Mouse (Mus musculus) testis, adult 2 months (tissue): ENCODE results near the gene Ppfibp1. TPM values are rescaled to one million over a fixed set of nuclear protein-coding genes. Genes with fewer than 3 reads are reported as not detected.

Source experiments
- H3K27ac ChIP-seq: fragments of 200-500 bp; 2 replicates; pipeline ENCODE4 v1.5.1; 2012; ENCODE audit warnings: low read depth, low read length; ENCODE audit not compliant: control insufficient read depth, insufficient read depth
- H3K27me3 ChIP-seq: fragments of 200-500 bp; 2 replicates; pipeline ENCODE4 v1.6.1; 2012; ENCODE audit warnings: mild to moderate bottlenecking, low read length, moderate library complexity; ENCODE audit not compliant: control insufficient read depth, insufficient read depth
- H3K36me3 ChIP-seq: fragments of 200-500 bp; 2 replicates; pipeline ENCODE4 v1.6.1; 2012; ENCODE audit warnings: mild to moderate bottlenecking, low read length; ENCODE audit not compliant: control insufficient read depth, insufficient read depth
- H3K4me1 ChIP-seq: fragments of 200-500 bp; 2 replicates; pipeline ENCODE4 v1.6.1; 2012; ENCODE audit warnings: low read length; ENCODE audit not compliant: control insufficient read depth, insufficient read depth
- H3K4me3 ChIP-seq: fragments of 200-500 bp; 2 replicates; pipeline ENCODE4 v1.5.1; 2012; ENCODE audit warnings: low read depth, mild to moderate bottlenecking, low read length, moderate library complexity, mixed read lengths; ENCODE audit not compliant: control insufficient read depth
- CTCF ChIP-seq: fragments of 200-500 bp; IDR thresholded peaks from 2 replicates; pipeline ENCODE4 v1.5.1; 2012; ENCODE audit warnings: low read depth, mild to moderate bottlenecking, inconsistent platforms, low read length, moderate library complexity; ENCODE audit not compliant: control insufficient read depth, insufficient read depth, insufficient replicate concordance
- POLR2A ChIP-seq: fragments of 200-500 bp; IDR thresholded peaks from 2 replicates; pipeline ENCODE4 v1.6.1; 2012; ENCODE audit warnings: low read depth, mild to moderate bottlenecking, inconsistent platforms, low read length, moderate library complexity; ENCODE audit not compliant: control insufficient read depth
- polyA plus RNA-seq: library from polyadenylated mRNA; depleted of rRNA; stranded (reverse); fragments of >200 nt; gene quantifications from 2 replicates; pipeline ENCODE4 v1.2.3, GENCODE M21; 2012

The Ppfibp1 gene
- polyA plus RNA-seq, 1 experiment, result 10.9 TPM

DNA sequence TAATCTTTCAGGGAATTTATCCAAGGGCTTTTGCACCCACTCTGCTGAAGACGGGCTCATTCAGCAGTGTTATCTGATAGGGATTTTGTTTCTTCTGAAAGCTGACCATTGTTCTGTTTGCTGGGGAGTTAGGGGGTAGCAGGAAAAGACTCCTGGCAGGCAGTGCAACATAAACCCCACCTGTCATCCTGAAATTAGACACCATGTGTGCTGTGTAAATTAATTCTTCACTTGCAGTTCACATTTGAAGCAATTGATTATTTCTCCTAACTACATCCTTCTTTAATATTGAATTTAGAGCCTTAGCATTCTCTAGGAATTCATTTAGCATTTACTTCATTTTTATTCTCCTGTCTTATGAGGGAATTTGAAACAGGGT is 62.2 kb downstream of the Ppfibp1 start:
- no peak for TF ChIP-seq POLR2A
- TF ChIP-seq CTCF, result no peak
- Histone ChIP-seq H3K4me1 (peaks cover 14% of the 10 kb centered on the region), H3K36me3 (no peaks in the 10 kb centered on the region; the same call in none of the 2 replicates), H3K4me3 (no peak overlapping the region), H3K27me3 (no peaks in the 10 kb centered on the region), H3K27ac (no peak overlapping the region)

DNA sequence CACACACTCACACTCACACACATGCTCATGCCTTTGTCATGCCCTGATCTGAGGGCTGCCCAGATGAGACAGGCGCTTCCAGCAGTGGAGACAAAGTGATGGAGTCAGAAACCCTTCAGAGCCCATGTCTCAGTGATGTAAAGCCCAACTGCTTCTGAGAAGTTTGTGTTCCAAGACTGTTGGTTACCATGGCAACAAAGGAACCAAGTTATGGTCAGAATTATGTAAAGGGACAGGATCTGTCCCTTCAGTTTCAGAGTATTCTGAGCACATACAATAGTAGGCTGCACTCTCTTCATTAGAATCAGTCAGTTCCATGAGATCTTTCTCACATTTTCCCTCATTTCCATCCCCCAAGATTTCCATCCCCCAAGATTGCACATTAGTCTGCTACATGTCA is 66.0 kb downstream of the Ppfibp1 start, which contains the start of gene 1700034J05Rik:
Gene 1700034J05Rik (minus strand): TSS at position 165 of the 400 bp plus-strand sequence.
- Histone ChIP-seq H3K27ac (peak within 1 kb of the TSS; percentile 75), H3K4me1 (peaks cover 12% of the 10 kb centered on the region), H3K36me3 (no peaks in the 10 kb centered on the region; the same call in none of the 2 replicates), H3K4me3 (peak within 1 kb of the TSS; percentile 88), H3K27me3 (no peaks in the 10 kb centered on the region)
- TF ChIP-seq POLR2A (peak; percentile 47; the same call in 1 of the 2 replicates), CTCF (no peak)

DNA sequence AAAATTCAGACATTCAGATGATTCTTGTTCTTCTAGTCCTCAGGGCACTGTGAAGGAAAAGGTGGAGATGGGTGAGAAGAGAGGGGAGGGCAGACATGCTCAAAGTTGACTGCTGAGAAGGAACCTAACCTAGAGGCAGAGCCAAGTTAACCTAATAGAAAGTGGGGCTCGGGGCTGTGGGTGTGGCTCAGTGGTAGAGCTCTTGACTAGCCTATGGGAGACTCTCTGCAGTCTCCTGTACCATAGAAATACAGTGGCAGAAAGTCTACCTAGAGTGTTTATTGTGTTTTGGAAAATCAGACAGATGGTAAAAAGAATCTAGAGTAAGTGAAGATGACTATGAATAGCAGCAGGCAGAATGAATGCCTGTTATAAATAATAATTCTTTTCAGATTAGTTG is 67.2 kb downstream of the Ppfibp1 start:
- Histone ChIP-seq H3K4me1 (peaks cover 12% of the 10 kb centered on the region), H3K27ac (no peak overlapping the region), H3K4me3 (no peak overlapping the region), H3K36me3 (no peaks in the 10 kb centered on the region; the same call in none of the 2 replicates), H3K27me3 (no peaks in the 10 kb centered on the region)
- TF ChIP-seq CTCF, result no peak
- no peak for TF ChIP-seq POLR2A

DNA sequence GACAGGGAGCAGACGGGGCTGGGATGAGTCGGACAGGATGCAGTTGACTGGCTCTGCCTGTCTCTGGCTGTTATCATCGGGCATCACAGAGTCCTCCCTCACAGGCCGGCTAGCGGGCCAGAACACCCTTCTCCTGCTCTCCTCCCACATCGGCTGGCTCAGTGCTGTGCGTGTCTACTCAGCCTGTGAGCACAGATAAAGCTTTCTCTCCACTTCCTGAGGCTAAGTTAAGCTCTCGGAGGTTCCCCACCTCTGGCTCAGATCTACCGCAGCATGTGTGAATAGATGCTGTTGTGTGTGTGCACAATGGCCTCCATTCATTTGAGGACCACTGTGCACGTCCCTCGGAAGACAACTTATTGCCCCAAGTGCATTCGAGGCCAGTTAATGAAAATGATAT is 67.6 kb downstream of the Ppfibp1 start:
- Histone ChIP-seq H3K4me1 (peaks cover 12% of the 10 kb centered on the region), H3K27ac (no peak overlapping the region), H3K36me3 (no peaks in the 10 kb centered on the region; the same call in none of the 2 replicates), H3K27me3 (no peaks in the 10 kb centered on the region), H3K4me3 (no peak overlapping the region)
- no peak for TF ChIP-seq POLR2A

DNA sequence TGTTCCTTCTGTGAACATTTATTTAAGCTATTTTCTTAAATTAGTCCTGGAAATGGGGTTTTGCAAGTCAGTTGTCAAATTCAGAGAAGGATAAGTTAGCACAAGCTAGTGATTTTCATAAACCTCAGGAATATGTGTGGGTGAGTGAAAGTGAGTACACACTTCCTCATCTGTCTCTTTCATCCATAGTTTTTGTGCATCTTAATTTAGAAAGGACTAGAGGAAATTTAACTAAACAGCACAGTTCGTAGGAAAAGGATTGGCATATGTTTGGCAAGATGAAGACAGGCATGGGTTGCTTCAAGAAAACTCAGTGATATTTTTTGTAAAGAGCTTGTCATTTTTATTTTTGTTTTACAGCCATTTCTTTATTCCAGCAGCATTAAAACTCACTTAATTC is 68.7 kb downstream of the Ppfibp1 start:
- Histone ChIP-seq H3K27ac (no peak overlapping the region), H3K4me3 (no peak overlapping the region), H3K4me1 (peaks cover 12% of the 10 kb centered on the region), H3K27me3 (no peaks in the 10 kb centered on the region), H3K36me3 (no peaks in the 10 kb centered on the region; the same call in none of the 2 replicates)
- no peak for TF ChIP-seq POLR2A
- TF ChIP-seq CTCF, result no peak

DNA sequence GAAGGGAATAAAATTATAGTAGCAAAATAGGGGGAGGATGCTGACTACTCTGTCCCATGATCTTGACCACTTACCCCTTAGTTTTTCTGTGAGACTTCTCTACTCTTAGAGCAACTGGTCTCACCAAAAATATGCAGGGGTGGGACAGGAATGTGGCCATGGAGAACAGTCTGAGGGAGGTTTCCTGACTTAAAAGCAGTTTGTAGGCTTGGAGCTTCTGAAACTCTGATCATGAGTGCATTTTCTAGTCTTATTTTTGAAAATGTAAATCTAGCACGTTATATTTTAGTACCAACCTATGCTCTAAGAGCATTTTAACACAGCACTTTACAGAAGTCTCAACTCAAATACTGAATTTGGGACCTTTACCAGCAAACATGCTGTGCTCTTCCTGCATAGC is 70.4 kb downstream of the Ppfibp1 start:
- Histone ChIP-seq H3K27me3 (no peaks in the 10 kb centered on the region), H3K27ac (no peak overlapping the region), H3K4me1 (peaks cover 8% of the 10 kb centered on the region), H3K36me3 (no peaks in the 10 kb centered on the region), H3K4me3 (no peak overlapping the region)
- no peak for TF ChIP-seq POLR2A
- TF ChIP-seq CTCF, result no peak

DNA sequence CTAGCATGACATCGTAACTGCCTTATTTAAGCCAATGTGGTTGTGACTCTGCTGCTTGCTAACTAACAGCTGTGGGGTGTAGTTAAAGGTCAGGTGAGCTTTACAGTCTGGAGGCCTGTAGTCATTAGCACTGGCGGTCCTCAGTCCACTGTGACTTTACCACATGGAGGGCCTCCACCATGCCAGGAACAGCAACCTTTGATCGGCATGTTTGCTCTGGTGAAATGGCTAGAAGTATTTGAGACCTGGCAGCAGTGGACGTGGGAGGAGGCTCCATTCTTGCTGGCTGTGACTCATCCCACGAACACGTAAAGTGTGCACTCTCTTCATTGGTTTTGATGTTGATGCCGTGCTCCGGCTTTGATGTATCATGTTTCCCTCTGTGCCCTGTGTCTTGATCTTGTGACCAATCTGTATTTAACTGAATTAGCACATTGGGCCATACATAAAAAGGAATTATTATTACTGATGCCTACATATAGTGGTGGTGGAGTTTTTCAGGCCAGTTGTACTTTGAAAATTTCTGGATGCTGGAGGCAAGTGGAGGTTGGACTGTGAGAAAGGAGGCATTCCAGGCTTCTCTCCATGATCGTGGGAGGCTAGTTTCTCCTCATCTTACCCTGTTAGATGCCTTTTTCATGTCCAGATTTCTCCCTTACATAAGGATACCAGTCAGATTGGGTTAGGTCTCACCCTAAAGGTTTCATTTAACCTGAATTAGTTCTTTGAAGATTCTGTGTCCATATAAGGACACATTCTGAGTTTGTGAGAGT is 71.8 kb downstream of the Ppfibp1 start:
- TF ChIP-seq POLR2A, result no peak
- no peak for TF ChIP-seq CTCF
- Histone ChIP-seq H3K4me3 (no peak overlapping the region), H3K36me3 (no peaks in the 10 kb centered on the region), H3K4me1 (peaks cover 6% of the 10 kb centered on the region), H3K27me3 (no peaks in the 10 kb centered on the region), H3K27ac (no peak overlapping the region)

DNA sequence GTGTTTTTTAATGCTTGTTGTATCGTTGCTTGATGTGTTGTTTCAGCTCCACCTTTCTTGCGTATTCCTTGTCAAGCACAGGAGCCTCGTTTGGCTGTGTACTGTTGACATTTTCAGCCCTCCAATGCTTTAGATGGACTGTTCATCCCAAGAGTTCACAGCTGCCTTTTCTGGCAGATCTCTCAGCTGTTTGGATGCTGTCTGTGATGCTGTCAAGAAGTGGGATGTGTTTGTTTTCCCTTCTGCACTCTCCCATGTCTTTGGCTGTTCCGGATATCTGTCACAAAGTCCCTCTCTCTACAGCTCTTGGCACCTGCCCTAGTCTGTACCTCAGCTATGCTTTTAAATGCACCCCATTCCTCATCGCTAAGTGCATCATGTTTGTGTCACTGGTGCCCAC is 72.7 kb downstream of the Ppfibp1 start:
- H3K27ac ChIP-seq, result no peak overlapping the region
- no peak overlapping the region for H3K4me3 ChIP-seq
- H3K4me1 ChIP-seq, result peaks cover under 1% of the 10 kb centered on the region; the same call in 1 of the 2 replicates
- H3K27me3 ChIP-seq, result no peaks in the 10 kb centered on the region
- no peaks in the 10 kb centered on the region for H3K36me3 ChIP-seq
- TF ChIP-seq CTCF (no peak), POLR2A (no peak)
